Mouse (Mus musculus) left cerebral cortex, adult 18-20 months (tissue): ENCODE measurements around the gene Cat. TPM values are rescaled to one million over a fixed set of nuclear protein-coding genes. Genes with fewer than 3 reads are reported as not detected.

ENCODE experiments used
- DNase-seq, 2 experiments: peaks; one replicate each; pipeline ENCODE4 v3.0.0; 2021 to 2022; ENCODE audit warnings: low spot score in 2 of 2, mixed read lengths in 1 of 2
- total RNA-seq, 2 experiments: library from RNA; stranded (reverse); gene quantifications; 2 replicates each; pipeline ENCODE4 v1.2.3; 2021

The Cat gene
- total RNA-seq, 2 experiments from 2014 or later = 38.3 to 38.4 TPM

GRCm38 (mm10) chr2:103439710-103440109, 45.2 kb downstream of the Cat start:
- peak; percentile 75 to 84 for DNase-seq

DNA sequence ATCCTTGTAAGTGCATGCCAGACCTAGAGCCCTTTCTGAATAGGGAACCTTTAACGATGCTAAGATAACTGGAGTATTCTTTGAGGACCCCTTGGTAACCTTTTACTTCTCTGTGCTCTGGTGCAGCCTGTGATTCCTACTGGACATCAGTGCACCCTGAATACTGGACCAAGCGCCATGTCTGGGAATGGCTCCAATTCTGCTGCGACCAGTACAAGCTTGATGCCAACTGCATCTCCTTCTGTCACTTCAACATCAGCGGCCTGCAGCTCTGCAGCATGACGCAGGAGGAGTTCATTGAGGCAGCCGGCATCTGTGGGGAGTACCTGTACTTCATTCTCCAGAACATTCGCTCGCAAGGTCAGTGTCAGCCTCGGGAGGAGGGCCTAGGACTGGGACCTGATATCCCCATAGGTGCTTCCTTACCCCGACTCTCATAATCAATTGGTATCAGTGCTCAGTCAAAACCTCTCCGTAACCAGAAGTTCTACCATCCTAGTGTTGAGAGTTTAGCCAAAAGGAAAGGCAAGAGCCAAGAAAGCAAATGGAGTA, 45.8 kb downstream of the Cat start:
- no peak for DNase-seq

DNA sequence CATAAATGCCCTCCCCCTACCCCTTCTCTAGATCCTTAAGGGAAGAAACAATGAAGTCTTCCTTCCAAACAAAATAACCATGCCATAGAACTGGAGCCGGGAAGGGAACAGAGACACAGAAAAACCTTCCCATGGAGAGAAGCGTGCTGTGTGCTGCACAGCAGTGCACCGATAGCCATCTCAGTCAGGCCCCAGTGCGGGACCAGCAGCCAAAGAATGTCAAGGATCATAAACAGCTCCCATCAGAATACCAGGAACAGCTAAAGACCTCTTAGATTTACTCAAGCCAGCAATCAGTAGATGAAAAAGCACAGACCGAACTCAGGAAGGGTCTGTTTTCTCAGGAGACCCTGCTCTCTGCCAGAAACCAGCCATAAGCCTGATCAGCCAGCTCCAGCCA, 48.4 kb downstream of the Cat start:
- no peak for DNase-seq

DNA sequence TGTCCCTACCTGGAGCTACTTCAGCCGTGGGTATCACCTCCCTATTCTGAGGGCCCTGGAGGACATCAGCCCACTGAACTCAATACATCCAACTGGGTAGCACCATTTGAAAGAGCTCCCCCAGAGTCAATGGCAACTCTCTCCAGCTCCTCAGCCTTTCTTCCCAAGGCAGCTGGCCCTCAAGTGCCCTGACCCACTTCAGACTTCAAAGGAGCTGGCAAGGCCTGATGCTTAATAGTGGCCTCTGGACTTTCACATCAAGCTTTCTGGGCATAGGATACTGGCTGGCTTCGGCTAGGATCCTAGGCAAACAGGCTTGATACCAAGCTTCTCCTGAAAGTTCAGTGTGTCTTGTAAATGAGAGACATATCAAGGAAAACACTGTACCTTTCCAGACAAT, 49.9 kb downstream of the Cat start:
- DNase-seq = no peak

DNA sequence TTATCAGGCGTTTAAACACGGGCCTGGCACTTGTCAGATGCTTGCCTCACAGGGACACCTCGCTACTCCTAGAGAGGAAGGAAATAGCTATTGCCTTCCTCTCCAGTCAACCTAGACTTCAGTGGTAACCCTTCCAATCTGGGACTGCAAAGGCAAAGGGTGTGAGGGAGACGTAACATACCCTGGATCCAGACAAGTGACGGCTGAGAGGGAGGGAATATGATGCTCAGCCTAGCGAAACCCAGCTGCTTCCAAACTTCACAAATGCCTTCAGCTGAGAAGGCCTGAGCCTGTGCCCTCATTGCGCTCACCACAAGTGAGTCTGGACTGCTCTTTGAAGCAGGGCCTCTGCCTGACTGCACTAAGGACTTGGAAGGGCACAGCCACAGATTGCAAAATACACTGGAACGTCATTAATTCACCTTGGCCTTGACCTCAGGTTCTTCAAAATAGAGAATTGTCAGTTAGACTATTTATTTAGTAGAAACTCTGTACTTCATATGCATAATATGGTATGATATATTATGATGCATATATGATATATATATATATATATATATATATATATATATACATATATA, 52.2 kb downstream of the Cat start:
- DNase-seq = no peak

DNA sequence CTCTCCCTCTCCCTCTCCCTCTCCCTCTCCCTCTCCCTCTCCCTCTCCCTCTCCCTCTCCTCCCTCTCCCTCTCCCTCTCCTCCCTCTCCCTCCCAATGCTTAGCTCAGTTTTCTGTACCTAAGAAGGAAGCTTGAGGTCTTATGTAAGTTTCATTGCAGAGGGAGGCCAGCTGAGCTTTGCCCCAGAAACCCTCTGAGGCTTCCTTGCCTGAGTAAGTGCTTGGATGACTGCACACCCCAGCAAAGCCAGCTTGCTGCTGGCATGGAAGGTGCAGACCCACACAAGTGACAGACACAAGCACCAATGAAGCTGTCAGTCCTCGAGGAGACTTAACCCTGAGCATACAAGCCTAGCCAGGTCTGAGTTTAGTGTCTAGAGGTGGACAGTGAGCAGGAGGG, 54.2 kb downstream of the Cat start:
- DNase-seq = no peak

- DNase-seq = no peak
Observed at GRCm38 (mm10) chr2:103428356-103428755, 56.6 kb downstream of the Cat start.

DNA sequence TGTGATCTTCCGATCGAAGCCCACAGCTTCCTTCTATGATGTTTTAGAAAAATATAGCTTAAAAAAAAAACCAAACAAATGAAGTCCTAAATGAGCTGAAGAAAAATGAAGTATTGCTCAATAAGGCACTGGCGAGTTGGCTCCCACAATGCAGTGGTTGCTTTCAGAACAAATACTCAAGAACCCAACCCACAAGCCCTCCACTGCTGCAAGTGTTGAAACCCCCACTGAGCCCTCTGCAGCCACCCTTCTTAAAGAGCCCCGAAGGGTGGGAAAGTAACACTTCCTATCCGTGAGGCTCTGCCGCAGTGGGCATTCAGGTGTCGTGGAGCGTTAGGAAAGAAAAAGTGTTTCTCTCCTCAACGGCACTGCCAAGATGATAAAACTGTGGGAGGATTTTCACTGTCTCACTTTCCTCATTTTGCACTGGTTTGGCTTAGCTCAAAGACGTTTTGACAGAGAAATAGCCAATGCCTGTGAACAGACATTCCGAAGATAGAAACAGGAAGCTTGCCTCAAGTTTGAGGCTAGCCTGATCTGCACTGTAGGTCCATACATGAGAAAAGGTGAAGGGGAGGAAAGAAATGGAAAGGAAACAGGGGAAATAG, 59.4 kb downstream of the Cat start:
- DNase-seq = peak in 1 of 2 experiments; percentile 9

DNA sequence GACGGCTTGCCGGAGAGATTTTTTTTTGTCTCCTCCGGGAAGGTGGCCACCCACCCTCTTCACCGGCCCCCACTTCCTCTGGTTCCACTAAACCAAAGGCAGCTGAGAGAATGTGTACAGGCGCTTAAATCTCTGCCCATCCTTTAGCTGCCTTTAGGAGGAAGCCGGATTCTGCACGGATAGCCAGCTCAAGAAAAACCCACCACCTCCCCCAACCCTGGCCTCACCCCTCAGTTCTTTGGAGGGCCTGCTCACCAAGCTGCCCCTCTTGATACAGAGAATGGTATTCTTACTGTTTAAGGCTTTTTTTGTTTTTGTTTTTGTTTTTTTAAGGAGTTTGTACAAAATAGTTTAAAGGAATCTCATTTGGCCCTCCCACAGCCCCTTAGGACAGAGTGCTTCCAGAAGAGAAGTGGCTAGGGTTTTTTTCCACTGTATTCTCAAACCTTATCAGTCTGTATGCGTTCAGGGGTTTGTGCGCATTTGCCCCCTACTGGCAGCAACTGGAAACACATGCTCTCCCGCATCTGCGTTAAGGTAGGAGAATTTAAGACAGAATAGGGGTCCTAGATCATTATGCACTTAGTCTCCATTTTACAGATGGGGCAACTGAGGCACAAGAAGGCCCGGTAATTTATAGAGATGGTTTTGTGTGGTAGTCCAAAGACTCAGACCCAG, 60.5 kb downstream of the Cat start:
- peak; percentile 66 to 72 for DNase-seq

GRCm38 (mm10) chr2:103423884-103424283, 61.1 kb downstream of the Cat start:
- no peak for DNase-seq

DNA sequence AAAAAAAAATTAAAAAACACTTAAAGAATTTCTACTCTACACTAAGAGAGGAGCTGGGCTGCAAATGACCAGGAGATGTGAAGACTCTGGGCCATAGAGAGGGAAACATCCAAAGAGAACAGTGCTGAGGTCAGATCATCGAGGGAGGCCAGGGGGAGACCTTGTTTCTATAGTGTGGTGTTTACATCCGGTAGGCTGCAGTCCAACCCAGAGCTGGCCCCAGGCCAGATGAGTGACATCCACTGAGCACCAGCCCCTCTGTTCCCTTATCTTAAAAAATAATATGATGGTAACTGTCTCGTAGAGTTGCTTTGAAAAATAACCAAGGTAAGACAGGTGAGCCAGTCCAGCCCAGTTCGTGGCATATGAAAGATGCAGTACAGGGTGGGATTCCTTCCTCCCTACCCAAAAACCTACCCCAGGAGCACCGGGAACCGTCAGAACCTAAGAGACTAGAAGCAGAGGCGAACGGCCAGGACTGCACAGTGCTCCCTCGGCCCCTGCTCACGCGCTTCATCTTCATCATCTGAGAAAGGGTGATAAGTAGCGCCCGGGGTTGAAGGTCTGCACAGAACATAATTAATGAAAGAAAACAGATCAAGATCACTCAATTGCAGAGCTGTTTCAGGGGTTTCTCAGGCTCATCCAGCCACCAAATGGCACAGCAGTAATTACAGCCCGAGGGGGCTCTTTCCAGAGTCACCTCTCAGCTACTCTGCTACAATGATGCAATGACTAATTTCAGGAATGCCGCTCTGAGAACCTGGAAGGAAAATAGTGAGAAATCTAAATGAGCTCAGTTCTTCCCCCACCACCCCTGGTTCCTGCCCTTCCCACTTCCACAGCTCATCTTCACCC, 64.1 kb downstream of the Cat start:
- no peak for DNase-seq

DNA sequence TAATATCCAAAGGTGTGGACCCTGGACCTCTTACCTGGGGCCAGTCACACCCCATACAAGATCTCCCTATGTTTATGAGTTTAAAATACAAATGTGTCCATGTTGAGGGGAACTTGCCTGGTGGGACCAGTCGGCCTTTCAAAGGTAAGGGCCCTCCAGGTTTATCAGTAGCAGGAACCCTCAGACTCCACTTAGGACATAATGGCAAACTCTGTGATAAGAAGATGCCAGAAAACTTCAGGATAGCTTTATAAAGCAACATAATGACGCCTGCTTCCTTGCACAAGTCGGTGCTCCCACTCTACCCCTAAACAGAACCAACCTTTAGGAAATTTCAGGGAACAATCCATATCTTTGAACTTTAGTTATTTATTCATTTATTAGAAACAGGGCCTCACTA, 69.2 kb downstream of the Cat start:
- no peak for DNase-seq

DNA sequence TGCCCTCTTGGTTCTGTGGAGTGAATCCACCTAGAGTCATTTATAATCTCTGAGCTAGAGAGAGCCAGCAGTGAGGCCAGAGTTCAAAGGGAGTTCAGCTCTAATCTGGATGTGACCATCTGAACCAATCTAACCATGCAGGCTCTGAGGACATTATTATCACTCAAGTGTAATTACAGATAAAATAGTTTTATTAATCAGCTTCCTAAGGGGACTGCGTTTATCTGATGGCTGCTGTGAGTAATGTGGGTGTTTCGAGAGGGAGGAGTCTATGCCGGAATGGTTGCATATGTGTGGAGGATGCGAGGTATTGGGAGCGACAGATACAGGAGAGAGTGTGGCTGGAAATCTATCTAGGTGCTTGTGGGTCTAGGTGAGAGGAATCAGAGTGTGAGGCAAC, 71.6 kb downstream of the Cat start:
- no peak for DNase-seq

DNA sequence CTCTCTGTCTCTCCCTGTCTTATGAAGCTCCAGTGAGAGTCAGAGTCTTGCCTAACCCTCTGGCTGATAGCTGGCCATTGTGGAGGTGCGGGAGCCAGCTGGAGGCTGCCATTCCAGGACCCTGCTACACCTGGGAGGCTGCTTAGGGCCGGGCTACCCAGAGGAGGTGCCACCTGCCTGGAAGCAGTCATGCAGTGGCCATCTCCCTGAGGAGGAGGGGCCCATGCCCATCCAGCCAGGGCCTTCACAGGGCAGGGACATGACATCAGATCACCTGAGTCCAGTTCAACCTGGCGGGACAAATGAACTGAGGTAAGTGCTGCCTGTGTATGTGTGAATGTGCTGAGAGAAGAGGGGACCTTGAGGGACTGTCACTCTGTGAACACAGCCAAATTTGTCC, 73.1 kb downstream of the Cat start:
- DNase-seq = no peak

GRCm38 (mm10) chr2:103411348-103411747, 73.6 kb downstream of the Cat start, which contains the start of gene Elf5:
Gene Elf5 (plus strand): TSS chr2:103411688.
- no peak for DNase-seq

DNA sequence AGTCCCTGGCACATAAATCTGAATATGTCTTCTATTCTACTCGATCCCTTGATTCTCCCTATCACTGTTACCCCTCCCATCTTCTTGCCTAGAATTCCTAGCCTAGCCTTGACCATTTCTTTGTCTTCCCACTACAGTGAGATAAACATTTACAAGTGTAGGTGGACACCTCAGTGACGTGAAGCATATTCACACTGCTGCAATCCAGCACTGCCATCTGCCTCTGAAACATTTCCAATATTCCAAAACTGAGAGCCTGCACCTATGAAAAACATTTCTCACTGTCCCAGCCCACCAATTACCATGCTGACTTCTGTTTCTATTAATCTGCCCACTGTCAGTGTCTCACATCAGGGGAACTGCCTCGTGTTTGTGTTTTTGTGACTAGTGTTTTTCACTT, 78.7 kb downstream of the Cat start:
- DNase-seq = peak in 1 of 2 experiments; percentile 27

Other genes starting within 250 kb of the Cat start
- gene Ehf, start 181.9 kb downstream of the Cat start, total RNA-seq = under 1 TPM in 1 of 2 experiments, not detected in 1; 0.07 TPM
- gene Elf5, start 73.5 kb downstream of the Cat start, total RNA-seq = under 1 TPM; 0.94 to 0.95 TPM
- 1 to 10 TPM; 7.7 to 8.3 TPM for gene Abtb2, start 81.2 kb upstream of the Cat start, total RNA-seq